Mouse (Mus musculus) neural tube, embryonic 15.5 days (tissue): ENCODE results near the gene Olfr213. TPM values are rescaled to one million over a fixed set of nuclear protein-coding genes. Genes with fewer than 3 reads are reported as not detected.

Experiments
- polyA plus RNA-seq: library from polyadenylated mRNA; unstranded; fragments of >200 nt; fragmentation: Nextera tagmentation; extraction: Ambion mirVana; gene quantifications from 2 replicates; pipeline ENCODE4 v1.2.1, GENCODE M21; 2015

The Olfr213 gene
- polyA plus RNA-seq, 1 experiment from 2014 or later = not detected

Other genes starting within 250 kb of the Olfr213 start
- gene March8, start 200.4 kb upstream of the Olfr213 start, polyA plus RNA-seq = 47.7 and 56.0 TPM in 2 replicates
- gene Alox5, start 77.3 kb upstream of the Olfr213 start, polyA plus RNA-seq = 0.82 and 0.95 TPM in 2 replicates
- not detected in 2 replicates for gene Olfr211, start 49.4 kb upstream of the Olfr213 start, polyA plus RNA-seq
- gene Olfr212, start 31.9 kb upstream of the Olfr213 start, polyA plus RNA-seq = not detected in 2 replicates
- 0.31 TPM in 2 replicates for gene Gm5580, start 12.7 kb downstream of the Olfr213 start, polyA plus RNA-seq
- not detected in 2 replicates for gene Olfr214, start 15.8 kb downstream of the Olfr213 start, polyA plus RNA-seq
- not detected in 2 replicates for gene Olfr215, start 45.7 kb downstream of the Olfr213 start, polyA plus RNA-seq
- 108 and 122 TPM in 2 replicates for gene Zfp422, start 90.5 kb downstream of the Olfr213 start, polyA plus RNA-seq
- 16.5 and 16.9 TPM in 2 replicates for gene Depp1, start 112.2 kb downstream of the Olfr213 start, polyA plus RNA-seq
- 29.0 and 32.5 TPM in 2 replicates for gene Rassf4, start 135.5 kb downstream of the Olfr213 start, polyA plus RNA-seq
- gene Tmem72, start 178.5 kb downstream of the Olfr213 start, polyA plus RNA-seq = 1.1 and 1.5 TPM in 2 replicates